Mouse (Mus musculus) G1E (cell line): ENCODE data around the gene Nek7.

Source experiments
- CTCF ChIP-seq: IDR thresholded peaks from 2 replicates; pipeline ENCODE4 v1.5.1; 2012; ENCODE audit warnings: low read depth, low read length, inconsistent platforms, mixed read lengths
- GATA1 ChIP-seq: IDR thresholded peaks from 2 replicates; pipeline ENCODE4 v1.6.1; 2012; ENCODE audit warnings: borderline replicate concordance, low read length, inconsistent platforms, mixed read lengths
- TAL1 ChIP-seq: conservative IDR thresholded peaks from 2 replicates; pipeline ENCODE4 v1.6.1; 2012; ENCODE audit warnings: low read depth, low read length, inconsistent platforms, mixed read lengths

DNA sequence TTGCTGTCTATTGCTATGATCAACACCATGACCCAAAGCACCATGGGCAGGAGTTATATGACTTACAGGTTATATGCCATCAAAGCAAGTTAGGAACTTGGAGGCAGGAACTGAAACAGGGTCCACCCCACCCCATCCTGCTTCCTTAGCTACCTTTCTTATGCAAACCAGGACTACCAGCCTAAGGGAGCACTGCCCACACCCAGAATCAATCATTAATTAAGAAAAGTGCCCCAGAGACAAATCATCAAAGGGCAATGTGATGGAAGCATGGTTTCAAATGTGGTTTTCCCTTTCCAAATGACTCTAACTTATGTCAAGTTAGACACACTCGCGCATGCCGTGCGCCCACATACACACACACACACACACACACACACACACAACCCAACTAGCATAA lies 16.0 kb downstream of the Nek7 start:
- TF ChIP-seq CTCF (no peak), GATA1 (no peak), TAL1 (no peak)
